Mouse (Mus musculus): Measurements from ENCODE around the gene Ccdc33. TPM values are rescaled to one million over a fixed set of nuclear protein-coding genes. Genes with fewer than 3 reads are reported as not detected.

Gene Ccdc33
- total RNA-seq, 2 experiments from 2014 or later = 1.2 TPM; not detected in 1

- DNase-seq = peak; percentile 63 to 75
Measured at GRCm38 (mm10) chr9:58091623-58092425, 26.8 kb downstream of the Ccdc33 start.

DNA sequence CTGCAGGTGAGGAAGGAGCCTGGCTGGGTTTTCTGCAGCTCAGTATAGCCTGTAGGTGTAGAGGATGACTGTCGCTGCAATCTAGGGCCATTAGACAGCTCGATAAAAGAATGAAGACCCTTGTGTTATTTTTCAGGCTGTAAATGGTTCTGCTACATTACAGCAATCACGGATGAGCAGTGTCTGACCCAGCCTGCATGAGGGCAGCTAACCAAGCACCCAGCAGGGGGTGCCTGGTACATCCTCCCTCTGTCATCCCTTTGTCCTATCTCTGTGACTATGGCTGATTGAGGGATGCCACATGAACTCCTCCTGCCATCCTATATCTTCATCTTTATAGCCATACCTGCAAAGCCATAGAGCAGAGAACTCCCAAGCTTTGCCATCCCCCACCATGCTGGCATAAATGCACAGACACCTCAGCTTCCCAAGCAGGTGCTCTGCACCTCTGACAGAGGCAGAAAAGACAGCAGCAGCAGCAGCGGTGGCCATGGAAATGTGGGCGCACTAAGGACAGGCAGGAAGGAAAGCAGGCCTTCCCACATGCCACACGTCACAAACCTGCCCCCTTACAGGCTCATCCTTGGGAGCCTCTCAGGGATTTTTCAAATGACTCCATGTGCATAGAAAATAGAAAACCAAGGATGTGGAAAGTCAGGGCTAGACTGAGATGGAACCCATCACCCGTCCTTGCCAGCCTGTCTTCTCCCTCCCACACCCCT, 31.2 kb downstream of the Ccdc33 start:
- DNase-seq = no peak

DNA sequence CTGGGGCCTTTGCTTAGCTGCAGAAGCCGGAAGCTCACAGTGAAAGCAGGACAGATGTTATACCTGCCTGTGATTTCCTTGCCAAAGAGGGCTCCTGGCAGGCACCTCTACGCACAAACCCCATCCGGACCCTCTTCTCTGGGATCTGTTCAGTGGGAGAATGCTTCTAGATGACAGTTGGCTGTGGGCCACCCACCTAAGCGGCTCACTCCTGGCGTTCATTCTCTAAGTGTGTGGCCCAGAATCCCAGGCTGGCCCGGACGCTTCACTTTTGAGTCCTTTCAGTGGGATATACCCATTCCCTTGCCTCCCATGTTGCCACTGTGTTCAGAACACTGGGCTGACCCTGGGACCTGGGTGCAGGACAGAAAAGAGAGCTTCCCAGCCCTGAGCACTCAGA, 31.8 kb downstream of the Ccdc33 start:
- no peak for DNase-seq

DNA sequence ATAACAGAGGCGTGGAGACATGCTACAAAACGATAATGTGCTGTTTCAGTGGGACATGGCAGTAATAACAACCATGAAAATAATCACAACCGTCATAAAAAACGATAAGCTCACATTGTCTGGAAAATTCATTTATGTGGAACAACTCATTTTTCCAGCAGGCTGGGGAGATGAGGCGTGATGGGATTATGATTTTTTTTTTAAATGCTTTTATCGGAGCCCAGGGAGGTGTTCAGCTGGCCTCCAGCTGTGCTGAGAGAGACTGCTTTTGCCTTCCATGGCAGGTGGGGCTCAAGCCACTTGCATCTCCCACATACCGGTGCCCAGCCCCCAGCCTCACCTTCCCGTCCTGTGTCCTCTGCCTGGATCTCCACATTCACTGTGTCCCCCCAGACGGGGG, 32.4 kb downstream of the Ccdc33 start:
- no peak for DNase-seq

GRCm38 (mm10) chr9:58085074-58085473, 33.5 kb downstream of the Ccdc33 start:
- peak in 1 of 2 experiments; percentile 11 for DNase-seq

GRCm38 (mm10) chr9:58084586-58084985, 34.0 kb downstream of the Ccdc33 start:
- DNase-seq = no peak

DNA sequence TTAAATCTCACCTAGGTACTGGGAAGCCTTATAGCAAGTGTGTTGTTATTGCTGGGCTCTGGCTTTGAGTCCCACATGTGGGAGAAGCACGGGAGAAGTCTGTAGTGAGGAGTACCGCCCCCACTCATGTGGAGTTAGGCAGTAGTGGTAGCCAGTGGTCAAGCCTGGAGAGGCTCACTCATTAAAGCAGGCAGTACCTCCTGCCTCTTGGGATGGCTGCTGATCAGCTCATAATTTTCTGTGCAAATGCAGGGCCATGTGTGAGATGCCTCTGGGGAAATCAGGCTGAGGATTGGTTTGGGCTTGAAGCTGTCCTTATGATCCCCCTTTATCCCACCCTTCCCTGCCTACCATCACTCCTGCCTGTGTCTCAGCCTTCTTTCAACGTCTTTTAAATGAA, 44.1 kb downstream of the Ccdc33 start:
- no peak for DNase-seq

GRCm38 (mm10) chr9:58067546-58067945, 51.1 kb downstream of the Ccdc33 start:
- DNase-seq = peak in 1 of 2 experiments; percentile 35

GRCm38 (mm10) chr9:58066731-58067095, 51.9 kb downstream of the Ccdc33 start:
- DNase-seq = no peak

GRCm38 (mm10) chr9:58065977-58066730, 52.5 kb downstream of the Ccdc33 start:
- no peak for DNase-seq

DNA sequence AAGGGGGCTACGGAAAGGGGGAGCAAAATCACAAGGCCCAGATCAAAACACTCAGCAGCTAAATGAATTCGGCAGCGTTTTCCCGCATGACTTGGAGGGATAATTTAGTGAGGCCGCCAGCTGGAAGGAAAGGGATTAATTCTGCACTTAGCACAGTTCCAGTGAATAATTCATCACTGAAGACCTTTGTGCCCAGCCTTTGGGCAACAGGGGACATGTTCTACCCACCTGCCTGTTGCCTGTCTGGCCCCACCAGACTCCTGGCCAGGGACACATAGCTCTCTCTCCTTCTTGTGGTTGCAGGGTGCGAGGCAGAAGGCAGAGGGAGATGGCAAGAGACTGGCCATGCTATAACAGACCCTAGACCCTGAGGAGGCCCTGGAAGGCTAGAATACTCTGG, 53.1 kb downstream of the Ccdc33 start:
- no peak for DNase-seq

DNA sequence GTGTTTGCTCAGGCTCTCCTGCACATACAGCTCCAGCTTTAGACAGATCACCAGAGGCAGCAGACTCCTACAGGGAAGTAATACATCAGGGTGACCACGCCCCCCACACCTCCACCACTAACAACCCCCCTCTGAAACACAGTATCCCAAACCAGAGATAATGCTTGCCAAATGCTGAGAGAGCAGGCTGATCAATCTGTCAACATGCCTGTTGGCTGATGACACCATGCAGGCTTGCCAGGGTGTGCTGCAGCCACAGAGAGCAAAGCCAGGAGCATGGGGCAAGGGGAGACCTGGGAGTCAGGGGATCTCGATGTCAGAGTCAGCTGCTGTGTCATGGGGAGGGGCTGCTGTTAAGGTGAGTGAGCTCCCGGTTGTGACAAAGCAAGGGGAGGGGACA, 55.1 kb downstream of the Ccdc33 start, which contains the start of gene Stra6:
Gene Stra6, plus strand, starts transcription at position 258 of the 400 bp plus-strand sequence.
- DNase-seq = no peak

DNA sequence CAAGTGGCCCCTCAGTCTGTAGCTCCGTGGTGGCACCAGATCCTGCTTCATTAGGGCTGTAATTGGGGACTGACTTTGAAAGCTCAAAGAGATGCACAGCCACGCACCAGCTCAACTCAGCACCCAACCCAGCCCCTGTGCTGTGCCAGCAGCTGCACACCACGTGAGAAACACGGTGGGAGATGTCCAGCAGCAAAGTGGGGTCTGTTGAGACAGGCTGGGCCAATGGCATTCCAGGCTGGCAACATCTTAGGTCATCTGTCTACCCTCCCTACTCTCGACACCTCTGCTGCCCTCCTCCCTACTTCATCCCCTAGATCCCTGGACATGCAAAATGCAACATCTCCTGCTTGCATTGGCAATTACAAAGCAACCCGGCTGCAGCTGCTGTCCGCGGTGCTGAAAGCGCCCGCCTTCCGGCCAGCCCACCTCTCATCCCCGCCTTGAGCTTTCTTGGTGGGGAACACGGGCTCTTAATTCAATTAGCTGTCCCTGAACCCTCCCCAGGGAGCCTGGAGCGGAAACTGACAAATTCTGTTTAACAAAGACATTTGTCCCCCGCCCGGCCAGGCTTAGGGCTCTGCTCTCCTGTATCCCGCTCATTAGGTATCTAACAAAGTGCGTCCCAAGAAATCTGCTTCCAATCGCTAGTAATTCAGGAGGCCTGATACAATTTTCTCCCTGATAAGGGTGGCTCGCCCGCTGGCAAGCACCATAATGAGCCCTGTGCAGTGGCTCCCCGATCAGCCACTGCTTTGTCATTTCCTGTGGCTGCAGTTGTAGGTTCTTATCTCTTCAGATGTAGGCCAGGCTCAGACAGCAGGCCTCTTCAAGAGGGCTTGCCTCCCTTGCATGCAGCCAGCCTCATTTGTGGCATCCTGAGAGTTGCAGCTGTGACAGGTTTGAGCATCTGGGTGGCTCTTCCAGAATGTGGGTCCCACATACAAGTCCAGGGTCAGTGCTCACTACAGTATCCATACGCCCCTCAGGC, 57.7 kb downstream of the Ccdc33 start:
- peak in 1 of 2 experiments; percentile 65 for DNase-seq

- DNase-seq = no peak
Measured at GRCm38 (mm10) chr9:58059920-58060319, 58.7 kb downstream of the Ccdc33 start.

GRCm38 (mm10) chr9:58055666-58056065, 63.0 kb downstream of the Ccdc33 start:
- DNase-seq = no peak

DNA sequence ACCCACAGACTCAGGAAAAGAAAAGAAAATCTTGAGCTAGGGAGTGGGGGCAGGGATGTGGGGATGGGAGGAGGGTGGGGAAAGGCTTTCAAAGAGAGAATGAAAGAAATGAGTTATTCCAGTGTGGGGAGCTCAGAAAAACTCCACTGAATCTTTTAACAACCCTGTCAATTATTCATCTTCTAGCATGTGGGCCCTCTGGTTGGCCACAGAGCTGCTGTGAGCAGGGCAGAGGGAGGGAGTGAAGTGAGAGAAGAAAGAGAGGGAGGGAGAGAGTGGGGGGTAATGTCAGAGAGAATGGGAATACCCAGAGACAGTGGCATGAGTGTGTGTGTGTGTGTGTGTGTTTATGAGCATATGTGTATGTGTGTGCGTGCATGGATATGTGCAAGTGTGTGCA, 64.6 kb downstream of the Ccdc33 start:
- DNase-seq = no peak

- no peak for DNase-seq
Measured at GRCm38 (mm10) chr9:58053544-58053943, 65.1 kb downstream of the Ccdc33 start.

- DNase-seq = peak; percentile 47 to 49
Measured at GRCm38 (mm10) chr9:58053102-58053501, 65.5 kb downstream of the Ccdc33 start.

DNA sequence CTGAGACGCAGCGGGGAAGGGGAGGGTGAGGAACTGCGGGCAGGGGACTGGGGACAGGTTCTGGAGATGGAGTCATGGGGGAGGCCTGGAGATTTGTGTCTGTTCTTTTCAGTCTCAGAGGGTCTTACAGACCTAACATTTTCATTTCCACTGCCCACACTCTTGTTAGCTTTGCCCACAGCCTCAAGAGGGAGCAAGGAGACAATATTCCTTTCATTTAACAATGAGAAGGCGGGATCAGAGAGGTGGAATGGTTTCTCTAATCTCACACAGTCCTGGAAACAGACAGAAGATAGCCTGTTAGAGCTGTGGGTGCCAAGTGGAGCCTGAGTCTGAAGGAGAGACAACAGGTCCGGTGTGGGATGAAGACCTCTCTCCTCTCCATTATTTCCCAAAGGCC, 66.7 kb downstream of the Ccdc33 start:
- DNase-seq = no peak

GRCm38 (mm10) chr9:58049861-58050260, 68.8 kb downstream of the Ccdc33 start:
- DNase-seq = no peak

GRCm38 (mm10) chr9:58049186-58049585, 69.4 kb downstream of the Ccdc33 start:
- no peak for DNase-seq

DNA sequence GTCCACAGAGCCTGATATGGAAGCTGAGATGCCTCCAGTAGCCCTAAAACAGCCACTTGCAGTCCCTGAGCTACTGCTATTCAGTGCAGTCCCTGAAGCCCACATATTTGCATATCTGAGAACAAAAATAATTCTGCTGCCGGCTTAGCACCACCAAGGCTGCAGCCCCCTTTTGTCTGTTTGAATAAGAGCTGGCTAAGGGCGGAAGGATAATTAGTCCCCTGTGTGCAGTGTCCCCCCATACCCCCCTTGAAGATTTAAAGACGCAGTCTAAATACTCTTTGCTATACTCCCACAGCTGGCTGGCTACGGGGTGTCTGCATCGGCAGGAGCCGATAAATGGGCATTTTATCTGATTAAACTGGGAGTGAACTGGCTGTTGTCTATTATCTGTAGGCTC, 70.0 kb downstream of the Ccdc33 start:
- no peak for DNase-seq

All from heart, adult 18-20 months (tissue).